ENCODE assay signal across 3 mouse cellular contexts in genomic region chr6:47768520-47768919, GRCm38 (mm10). TPM values are rescaled to one million over a fixed set of nuclear protein-coding genes. Genes with fewer than 3 reads are reported as not detected.
DNase-seq lines count a peak whose midpoint lies in the region; ATAC-seq and TF ChIP-seq lines count a peak whose summit lies in the region.
"Not testable (repeated sequence)": the region's sequence is repeated elsewhere in the genome, so short reads cannot be mapped to it uniquely, and the experiment has no call there.

No protein-coding gene starts in this region.

- not testable (repeated sequence) for H3K9me3 ChIP-seq in hindbrain, embryonic 16.5 days (ENCODE audit: control insufficient read depth, low read length); stomach, postnatal 0 days (ENCODE audit: control insufficient read depth, low read length)

- ATAC-seq in hindbrain, embryonic 16.5 days = 0 out of 2 replicates have a peak, but pooled peaks have one; percentile 54
- 0 out of 2 replicates have a peak, but pooled peaks have one; percentile 54 for ATAC-seq in stomach, postnatal 0 days (ENCODE audit: low FRiP score, low TSS enrichment)

- not testable (repeated sequence) for H3K4me3 ChIP-seq in hindbrain, embryonic 16.5 days (ENCODE audit: low read length); stomach, postnatal 0 days (ENCODE audit: low read depth, low read length)

- DNase-seq in heart, adult 11 months = peak; percentile 75
- not testable (repeated sequence) for DNase-seq in stomach, postnatal 0 days (ENCODE audit: low spot score)

- TF ChIP-seq CTCF in stomach, postnatal 0 days (IDR thresholded peaks at IDR 0.05; ENCODE audit: low read depth) = not testable (repeated sequence)

- WGBS in hindbrain, embryonic 16.5 days = 0% methylated on average over 1 of the region's 12 CpGs
- WGBS in stomach, postnatal 0 days = 74% methylated on average over 3 of the region's 12 CpGs

- H3K4me2 ChIP-seq in hindbrain, embryonic 16.5 days (ENCODE audit: low read length); stomach, postnatal 0 days (replicated peaks; ENCODE audit: low read depth): not testable (repeated sequence)

- H3K9ac ChIP-seq in hindbrain, embryonic 16.5 days (ENCODE audit: low read depth, low read length); stomach, postnatal 0 days (ENCODE audit: low read length): not testable (repeated sequence)

- not testable (repeated sequence) for TF ChIP-seq EP300 in stomach, postnatal 0 days (optimal IDR thresholded peaks at IDR 0.05)

- not testable (repeated sequence) for H3K27me3 ChIP-seq in hindbrain, embryonic 16.5 days (replicated peaks; ENCODE audit: control insufficient read depth, insufficient read depth, low read length); stomach, postnatal 0 days (ENCODE audit: control insufficient read depth, insufficient read depth, low read length)

- H3K36me3 ChIP-seq in hindbrain, embryonic 16.5 days (ENCODE audit: control insufficient read depth, insufficient read depth, low read length); stomach, postnatal 0 days (ENCODE audit: control insufficient read depth, insufficient read depth, low read length): not testable (repeated sequence)

- H3K4me1 ChIP-seq in hindbrain, embryonic 16.5 days (ENCODE audit: control insufficient read depth, insufficient read depth, low read depth, low read length); stomach, postnatal 0 days (replicated peaks; ENCODE audit: control insufficient read depth, insufficient read depth): not testable (repeated sequence)

- H3K27ac ChIP-seq in hindbrain, embryonic 16.5 days (ENCODE audit: low read depth, low read length); stomach, postnatal 0 days (replicated peaks): not testable (repeated sequence)

RNA-seq across cellular contexts. Expression of gene Pdia4, which starts 44.7 kb away (rescaled TPM):
- polyA plus RNA-seq in hindbrain, embryonic 16.5 days (2015; fragmentation: Nextera tagmentation; extraction: Ambion mirVana) = 142 and 168 TPM in 2 replicates
- polyA plus RNA-seq in stomach, postnatal 0 days (2015; fragmentation: Nextera tagmentation; extraction: Ambion mirVana) = 169 and 180 TPM in 2 replicates
